Mouse (Mus musculus) midbrain, embryonic 13.5 days (tissue): ENCODE measurements around the gene Acer3. TPM values are rescaled to one million over a fixed set of nuclear protein-coding genes. Genes with fewer than 3 reads are reported as not detected.

ENCODE experiments used
- ATAC-seq: fragments of 200-750 bp; cut with Nextera tagmentation; 2 replicates; pipeline ENCODE4 v1.8.0; 2017; ENCODE audit warnings: mild to moderate bottlenecking, moderate TSS enrichment, moderate library complexity
- H3K27ac ChIP-seq: fragments of 300-500 bp; sonication (generic); 2 replicates; pipeline ENCODE4 v1.5.1; 2015; ENCODE audit warnings: inconsistent platforms, mild to moderate bottlenecking, moderate library complexity
- H3K27me3 ChIP-seq: fragments of 300-500 bp; sonication (generic); 2 replicates; pipeline ENCODE4 v1.6.1; 2015; ENCODE audit warnings: mild to moderate bottlenecking, inconsistent platforms
- H3K36me3 ChIP-seq: fragments of 300-500 bp; sonication (generic); 2 replicates; pipeline ENCODE4 v1.6.1; 2015; ENCODE audit warnings: mild to moderate bottlenecking, inconsistent platforms
- H3K4me1 ChIP-seq: fragments of 300-500 bp; sonication (generic); replicated peaks from 2 replicates; pipeline ENCODE4 v1.6.1; 2015; ENCODE audit warnings: inconsistent platforms
- H3K4me2 ChIP-seq: fragments of 300-500 bp; sonication (generic); replicated peaks from 2 replicates; pipeline ENCODE4 v1.6.1; 2015; ENCODE audit warnings: moderate library complexity, mild to moderate bottlenecking, inconsistent platforms
- H3K4me3 ChIP-seq: fragments of 300-500 bp; sonication (generic); replicated peaks from 2 replicates; pipeline ENCODE4 v1.5.1; 2015; ENCODE audit warnings: mild to moderate bottlenecking, inconsistent platforms
- H3K9ac ChIP-seq: fragments of 300-500 bp; sonication (generic); replicated peaks from 2 replicates; pipeline ENCODE4 v1.6.1; 2015; ENCODE audit warnings: mild to moderate bottlenecking, inconsistent platforms
- H3K9me3 ChIP-seq: fragments of 300-500 bp; sonication (generic); 2 replicates; pipeline ENCODE4 v1.6.1; 2016; ENCODE audit warnings: mild to moderate bottlenecking, inconsistent platforms
- WGBS: fragments of 180-500 bp; shearing (Covaris S2); methylation state at CpG from one replicate; pipeline ENCODE4 v1.1.7; 2015; 5-methylcytosine and 5-hydroxymethylcytosine counted together
- polyA plus RNA-seq: library from polyadenylated mRNA; unstranded; fragments of >200 nt; fragmentation: Nextera tagmentation; extraction: Ambion mirVana; gene quantifications from 2 replicates; pipeline ENCODE4 v1.2.1, GENCODE M21; 2015

Gene Acer3
- polyA plus RNA-seq, 1 experiment from 2014 or later, result 13.6 TPM

DNA sequence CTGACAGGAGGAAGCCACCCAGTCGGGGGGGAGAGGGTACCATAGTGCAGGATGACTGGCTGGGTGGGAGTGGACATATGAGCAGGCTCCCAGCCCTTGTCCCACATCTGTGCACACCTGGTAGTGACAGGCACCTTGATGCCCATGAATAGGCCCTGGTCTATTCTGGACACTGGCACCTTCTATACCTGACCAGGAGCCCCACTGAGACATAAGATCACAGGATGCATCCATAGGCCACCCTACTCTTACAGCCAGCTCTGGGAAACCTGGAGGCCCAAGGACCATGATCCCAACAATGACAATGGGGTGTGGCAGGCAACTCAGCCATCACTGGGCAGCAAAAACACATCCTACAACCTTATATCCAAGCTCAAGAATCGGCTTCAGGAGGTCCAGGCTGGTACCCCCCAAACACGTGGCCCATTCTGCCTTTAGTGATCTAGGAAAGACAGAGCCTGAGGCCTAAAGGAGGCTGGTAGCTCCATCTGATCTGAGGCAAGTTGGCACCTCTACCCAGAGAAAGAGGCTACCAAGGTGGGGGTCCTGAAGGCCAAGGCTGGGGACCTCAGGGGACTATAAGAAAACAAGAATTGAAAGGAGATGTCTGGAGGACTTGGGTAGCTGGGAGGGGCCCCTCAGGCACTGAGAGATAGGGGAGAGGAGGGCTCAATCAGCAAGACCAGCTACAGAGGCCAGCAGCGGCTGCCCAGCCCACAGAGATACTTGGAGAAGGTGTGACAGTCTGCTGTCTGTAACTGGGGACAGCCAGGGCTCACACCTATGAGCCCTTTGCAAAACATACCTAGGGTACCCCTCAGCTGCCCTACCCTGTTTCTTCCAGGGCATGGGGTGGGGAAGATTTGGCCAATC is 145.9 kb downstream of the Acer3 start:
- H3K4me1 ChIP-seq, result peaks cover 23% of the 10 kb centered on the region
- H3K9ac ChIP-seq, result no peak overlapping the region
- no peaks in the 10 kb centered on the region for H3K9me3 ChIP-seq
- peaks cover 28% of the 10 kb centered on the region for H3K27me3 ChIP-seq
- ATAC-seq, result no peak
- H3K4me3 ChIP-seq, result no peak overlapping the region
- no peak overlapping the region for H3K27ac ChIP-seq
- H3K36me3 ChIP-seq, result no peaks in the 10 kb centered on the region
- WGBS, result 85% methylated on average over 4 of the region's 4 CpGs
- H3K4me2 ChIP-seq, result no peak overlapping the region

DNA sequence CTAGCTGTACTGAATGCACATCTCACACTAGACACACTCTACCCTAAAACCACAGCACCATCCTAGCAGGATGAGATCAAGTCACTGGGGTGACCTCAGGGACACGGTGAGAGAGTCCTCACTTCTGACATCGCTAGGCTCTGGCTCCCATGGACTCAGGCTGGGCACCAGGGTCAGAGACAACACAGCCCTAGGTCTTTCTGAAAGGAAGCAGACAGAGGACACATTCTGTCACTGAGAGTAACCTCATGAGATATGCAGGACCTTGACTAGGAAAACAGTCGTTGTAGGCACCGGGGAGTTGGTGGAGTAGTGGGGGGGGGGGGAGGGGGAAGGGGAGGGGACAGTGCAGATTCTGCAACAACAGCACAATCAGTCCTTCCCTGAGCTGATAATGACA is 147.6 kb downstream of the Acer3 start:
- Histone ChIP-seq H3K9ac (no peak overlapping the region), H3K9me3 (no peaks in the 10 kb centered on the region), H3K27me3 (peaks cover 17% of the 10 kb centered on the region), H3K27ac (no peak overlapping the region), H3K4me3 (no peak overlapping the region), H3K4me2 (no peak overlapping the region), H3K4me1 (peaks cover 22% of the 10 kb centered on the region), H3K36me3 (no peaks in the 10 kb centered on the region)
- ATAC-seq, result no peak
- 61% methylated on average over 4 of the region's 4 CpGs for WGBS

DNA sequence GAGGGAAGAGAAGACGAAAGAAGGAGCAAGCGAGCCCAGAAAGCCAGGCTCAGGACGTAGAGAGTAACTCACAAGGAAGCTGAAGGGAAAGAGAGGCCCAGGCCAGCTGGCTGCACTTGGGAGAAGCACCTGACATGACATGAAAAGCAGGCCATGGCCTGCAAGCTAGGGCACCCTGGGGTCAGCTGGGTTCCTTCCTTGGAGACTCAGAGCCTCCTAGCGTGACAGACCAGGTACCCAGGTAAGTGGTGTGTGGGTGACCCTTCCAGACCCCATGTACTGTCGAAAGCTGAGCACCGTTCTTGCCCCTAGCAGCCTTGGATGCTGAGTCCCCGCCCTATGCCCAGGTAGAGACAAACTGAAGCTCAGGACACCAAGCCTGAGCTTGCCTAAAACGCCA is 148.3 kb downstream of the Acer3 start:
- no peak overlapping the region for H3K4me3 ChIP-seq

DNA sequence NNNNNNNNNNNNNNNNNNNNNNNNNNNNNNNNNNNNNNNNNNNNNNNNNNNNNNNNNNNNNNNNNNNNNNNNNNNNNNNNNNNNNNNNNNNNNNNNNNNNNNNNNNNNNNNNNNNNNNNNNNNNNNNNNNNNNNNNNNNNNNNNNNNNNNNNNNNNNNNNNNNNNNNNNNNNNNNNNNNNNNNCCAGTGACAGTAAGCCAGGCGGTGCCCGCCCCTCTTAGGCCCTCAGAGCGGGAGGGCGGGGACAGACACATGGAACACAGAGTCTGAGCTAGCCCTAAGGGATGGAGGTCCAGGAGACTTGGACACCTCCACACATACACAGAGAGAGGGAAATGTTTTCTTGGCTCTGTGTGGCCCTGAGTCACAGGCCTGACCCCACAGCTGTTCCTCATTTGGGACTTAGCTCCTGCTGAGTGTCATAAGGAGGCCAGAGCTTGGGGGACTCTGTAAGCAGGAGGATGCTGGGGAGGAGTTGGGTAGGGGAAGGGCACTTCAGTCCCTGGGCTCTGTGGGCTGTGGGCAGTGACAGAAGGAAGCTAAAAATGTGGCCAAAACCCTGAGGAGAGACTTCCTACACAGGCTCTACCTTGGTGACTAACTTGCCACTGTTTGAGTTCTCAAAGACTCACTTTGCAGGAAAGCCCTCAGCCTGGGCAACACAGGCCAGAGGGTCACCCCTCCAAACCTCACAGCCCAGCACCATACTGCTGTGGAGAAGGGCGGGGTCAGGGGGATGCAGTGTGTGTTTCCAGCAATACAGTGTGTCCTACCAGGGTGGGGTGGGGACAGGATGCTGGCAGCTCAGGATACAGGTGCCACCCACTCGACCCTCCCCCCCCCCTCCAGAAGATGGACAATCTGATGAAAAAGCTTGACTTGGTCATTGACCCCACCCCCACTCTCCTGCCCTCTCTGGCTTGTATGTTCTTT is 149.6 kb downstream of the Acer3 start:
- no peak overlapping the region for H3K27ac ChIP-seq
- peaks cover 6% of the 10 kb centered on the region; the same call in 1 of the 2 replicates for H3K4me1 ChIP-seq
- no peak overlapping the region for H3K4me3 ChIP-seq
- 66% methylated on average over 6 of the region's 6 CpGs for WGBS
- H3K27me3 ChIP-seq, result peaks cover 4% of the 10 kb centered on the region; the same call in 1 of the 2 replicates
- no peaks in the 10 kb centered on the region for H3K9me3 ChIP-seq
- ATAC-seq, result peak; percentile 51
- no peaks in the 10 kb centered on the region for H3K36me3 ChIP-seq
- no peak overlapping the region for H3K4me2 ChIP-seq
- peak overlapping the region; percentile 39 for H3K9ac ChIP-seq

More for the DNA sequence above, 148.3 kb downstream of the Acer3 start:
- H3K4me2 ChIP-seq, result no peak overlapping the region
- peaks cover 15% of the 10 kb centered on the region; the same call in 1 of the 2 replicates for H3K4me1 ChIP-seq
- no peak overlapping the region for H3K9ac ChIP-seq
- no peaks in the 10 kb centered on the region for H3K36me3 ChIP-seq
- ATAC-seq, result no peak
- WGBS, result 88% methylated on average over 8 of the region's 8 CpGs
- no peak overlapping the region for H3K27ac ChIP-seq
- peaks cover 17% of the 10 kb centered on the region for H3K27me3 ChIP-seq
- no peaks in the 10 kb centered on the region for H3K9me3 ChIP-seq

DNA sequence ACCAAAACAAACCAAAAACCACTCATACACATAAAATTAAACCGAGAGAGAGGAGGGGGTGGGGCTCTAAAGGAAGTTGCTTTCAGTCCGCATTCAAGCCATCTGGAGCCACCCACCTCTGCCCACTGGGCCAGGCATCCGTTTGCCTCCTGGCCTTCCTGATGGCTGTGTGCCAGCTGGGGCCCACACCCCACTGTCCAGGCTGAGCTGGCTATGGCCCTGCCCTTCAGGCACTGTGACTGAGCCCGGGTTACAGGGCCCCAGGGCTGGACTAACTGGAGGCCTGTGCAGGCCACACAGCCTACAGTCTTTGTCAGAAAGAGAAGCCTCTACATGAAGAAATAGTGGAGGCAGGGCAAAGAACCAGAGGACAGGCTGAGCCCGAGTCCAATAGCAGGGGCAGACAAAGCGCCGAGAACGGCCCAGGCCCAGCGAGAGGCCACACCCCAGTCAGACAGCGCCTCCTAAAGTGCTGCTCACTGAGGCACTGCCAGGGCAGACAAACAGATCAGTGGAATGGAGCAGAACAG is 155.9 kb downstream of the Acer3 start:
- Histone ChIP-seq H3K27ac (no peak overlapping the region), H3K4me1 (peaks cover 8% of the 10 kb centered on the region), H3K4me2 (no peak overlapping the region), H3K27me3 (0 out of 2 replicates have a peak, but pooled peaks cover 3% of the 10 kb centered on the region), H3K36me3 (peaks cover 7% of the 10 kb centered on the region; the same call in 1 of the 2 replicates), H3K9ac (no peak overlapping the region), H3K9me3 (no peaks in the 10 kb centered on the region), H3K4me3 (no peak overlapping the region)
- ATAC-seq, result peak; percentile 65
- WGBS, result 59% methylated on average over 10 of the region's 10 CpGs

DNA sequence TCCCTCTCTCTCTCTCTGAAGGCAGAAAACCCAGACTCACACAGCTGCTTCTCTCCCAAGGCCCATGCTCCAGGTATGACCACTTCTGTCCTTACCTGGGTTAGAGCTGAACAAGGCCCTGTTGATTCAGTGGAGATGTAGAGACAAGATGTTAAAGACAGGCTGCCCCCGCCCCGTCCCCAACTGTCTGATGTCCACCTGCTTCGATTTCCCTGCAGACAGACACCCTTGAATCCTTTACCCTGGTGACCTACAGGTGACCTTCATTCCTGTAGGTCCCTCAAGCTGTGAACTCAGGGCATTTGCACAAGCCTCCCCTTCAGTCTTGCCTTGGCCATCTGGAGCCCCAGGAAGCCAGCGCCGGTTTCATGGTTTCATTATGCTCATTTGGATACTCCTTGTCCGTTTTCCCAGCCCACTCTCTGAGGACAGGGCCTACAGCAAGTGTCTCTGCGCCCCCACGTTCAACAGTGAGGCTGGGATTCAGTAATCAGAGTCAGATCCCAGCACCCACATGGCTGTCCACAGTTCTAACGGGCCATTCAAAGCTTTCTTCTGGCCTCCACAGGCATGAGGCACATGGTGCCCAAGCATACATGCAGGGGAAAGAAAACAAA is 156.5 kb downstream of the Acer3 start:
- WGBS, result 76% methylated on average over 9 of the region's 9 CpGs
- ATAC-seq, result no peak
- H3K27me3 ChIP-seq, result 0 out of 2 replicates have a peak, but pooled peaks cover 3% of the 10 kb centered on the region

DNA sequence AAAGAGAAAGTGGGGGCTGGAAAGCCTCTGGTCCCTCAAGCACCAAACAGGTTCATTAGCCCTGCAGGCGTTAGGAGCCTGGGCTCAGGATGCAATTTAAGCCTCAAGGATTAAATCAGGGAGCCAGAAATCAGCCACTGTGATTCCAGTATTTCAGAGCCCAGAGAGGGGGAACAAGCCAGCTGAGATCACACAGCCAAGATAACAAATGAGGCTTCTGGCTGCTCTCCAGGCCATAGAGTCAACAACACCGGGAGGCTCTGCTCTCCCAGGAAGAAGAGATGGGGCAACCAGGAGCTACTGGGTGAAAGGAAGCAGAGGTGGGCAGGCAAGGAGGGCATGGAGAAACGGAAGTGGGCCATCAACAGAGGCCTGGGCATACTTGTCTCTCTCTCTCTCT is 157.3 kb downstream of the Acer3 start:
- Histone ChIP-seq H3K4me3 (no peak overlapping the region), H3K36me3 (peaks cover 7% of the 10 kb centered on the region; the same call in 1 of the 2 replicates), H3K27ac (no peak overlapping the region), H3K9ac (no peak overlapping the region), H3K4me2 (no peak overlapping the region), H3K9me3 (no peaks in the 10 kb centered on the region), H3K27me3 (0 out of 2 replicates have a peak, but pooled peaks cover 3% of the 10 kb centered on the region), H3K4me1 (peaks cover 8% of the 10 kb centered on the region)
- 54% methylated on average over 3 of the region's 3 CpGs for WGBS
- no peak for ATAC-seq

More for the DNA sequence above, 156.5 kb downstream of the Acer3 start:
- no peaks in the 10 kb centered on the region for H3K9me3 ChIP-seq
- H3K36me3 ChIP-seq, result peaks cover 7% of the 10 kb centered on the region; the same call in 1 of the 2 replicates
- H3K4me1 ChIP-seq, result peaks cover 8% of the 10 kb centered on the region
- no peak overlapping the region for H3K9ac ChIP-seq
- no peak overlapping the region for H3K4me3 ChIP-seq
- H3K27ac ChIP-seq, result no peak overlapping the region
- no peak overlapping the region for H3K4me2 ChIP-seq

DNA sequence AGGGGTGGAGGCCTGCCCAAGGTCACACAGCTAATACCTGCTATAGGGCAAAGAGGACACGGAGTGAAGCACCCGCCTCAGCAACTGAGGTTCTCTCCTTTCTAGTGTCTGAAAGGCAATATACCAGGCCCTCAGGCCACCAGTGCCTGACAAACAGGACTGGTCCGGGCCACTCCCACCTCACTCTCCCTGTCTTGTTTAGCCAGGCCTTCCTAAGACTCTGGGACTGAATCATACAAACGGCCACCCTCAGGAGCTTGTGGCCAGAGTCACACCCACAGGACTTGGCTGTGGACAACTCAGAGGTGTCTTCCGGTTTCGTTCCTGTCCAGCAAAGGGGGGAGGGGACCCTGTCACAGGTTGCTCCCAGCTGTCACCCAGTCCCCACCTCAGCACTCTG is 158.8 kb downstream of the Acer3 start:
- Histone ChIP-seq H3K9me3 (no peaks in the 10 kb centered on the region), H3K27ac (no peak overlapping the region), H3K27me3 (0 out of 2 replicates have a peak, but pooled peaks cover 3% of the 10 kb centered on the region), H3K4me2 (no peak overlapping the region), H3K4me3 (no peak overlapping the region), H3K36me3 (peaks cover 7% of the 10 kb centered on the region; the same call in 1 of the 2 replicates), H3K9ac (no peak overlapping the region), H3K4me1 (peaks cover 18% of the 10 kb centered on the region)
- ATAC-seq, result no peak
- 86% methylated on average over 6 of the region's 6 CpGs for WGBS

DNA sequence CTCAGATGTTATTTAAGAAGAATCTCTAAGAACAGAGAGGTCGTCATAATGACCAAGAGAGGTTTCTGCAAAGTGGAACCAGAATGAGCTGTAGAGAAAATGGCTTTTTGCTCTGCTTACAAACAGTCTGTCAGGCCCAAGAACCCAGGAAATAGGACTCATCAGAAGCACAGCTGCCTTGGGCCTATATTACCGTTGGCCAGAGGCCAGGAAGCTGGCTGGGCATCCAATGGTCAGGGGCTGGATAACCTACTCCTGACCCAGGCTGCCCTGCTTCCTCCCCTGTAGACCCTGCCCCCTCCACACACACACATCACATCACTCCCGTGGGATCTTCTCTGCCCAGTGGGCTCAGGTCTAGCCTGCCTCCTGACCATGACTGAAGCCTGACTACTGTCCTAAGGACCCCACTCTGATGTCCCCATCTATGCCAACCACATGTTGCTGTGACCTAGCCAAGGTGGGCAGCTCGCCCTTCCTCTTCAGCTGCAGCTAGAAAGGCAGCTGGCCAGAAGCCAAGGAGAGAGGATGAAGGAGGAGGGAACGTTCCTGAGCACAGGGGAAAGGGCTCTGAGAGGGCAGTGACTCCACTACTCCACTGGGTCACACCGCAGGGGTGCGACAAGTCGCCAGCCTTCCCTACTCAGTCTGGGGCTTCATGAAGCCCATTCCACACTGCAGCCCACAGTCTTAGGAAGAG is 160.8 kb downstream of the Acer3 start:
- 61% methylated on average over 8 of the region's 8 CpGs for WGBS
- no peak for ATAC-seq
- no peak overlapping the region for H3K27ac ChIP-seq
- H3K4me1 ChIP-seq, result peaks cover 25% of the 10 kb centered on the region
- no peak overlapping the region for H3K4me2 ChIP-seq
- no peak overlapping the region for H3K4me3 ChIP-seq
- 0 out of 2 replicates have a peak, but pooled peaks cover 3% of the 10 kb centered on the region for H3K27me3 ChIP-seq
- no peaks in the 10 kb centered on the region for H3K9me3 ChIP-seq
- H3K36me3 ChIP-seq, result peaks cover 7% of the 10 kb centered on the region; the same call in 1 of the 2 replicates
- no peak overlapping the region for H3K9ac ChIP-seq

DNA sequence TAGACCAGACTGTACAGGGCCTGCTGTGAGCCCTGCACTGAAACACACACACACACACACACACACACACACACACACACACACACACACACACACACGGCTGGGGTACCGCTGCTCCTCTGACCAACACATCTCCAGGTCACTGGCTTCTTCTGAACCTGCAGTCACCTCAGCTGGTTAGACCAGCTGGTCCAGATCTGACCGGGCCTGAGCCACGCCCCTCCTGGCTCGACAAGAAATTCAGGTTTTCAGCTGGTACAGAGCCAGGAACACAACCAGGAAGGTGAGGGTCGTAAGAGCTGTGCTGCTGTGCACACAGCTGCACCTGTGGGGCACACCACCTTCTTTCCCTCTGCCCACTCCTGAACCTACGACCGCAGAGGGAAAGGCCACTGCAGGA is 162.5 kb downstream of the Acer3 start:
- H3K27me3 ChIP-seq, result 0 out of 2 replicates have a peak, but pooled peaks cover 3% of the 10 kb centered on the region
- H3K4me2 ChIP-seq, result no peak overlapping the region
- H3K36me3 ChIP-seq, result peaks cover 7% of the 10 kb centered on the region; the same call in 1 of the 2 replicates
- no peak overlapping the region for H3K27ac ChIP-seq
- 67% methylated on average over 8 of the region's 8 CpGs for WGBS
- no peak for ATAC-seq
- H3K9me3 ChIP-seq, result no peaks in the 10 kb centered on the region
- no peak overlapping the region for H3K4me3 ChIP-seq
- H3K4me1 ChIP-seq, result peaks cover 19% of the 10 kb centered on the region
- no peak overlapping the region for H3K9ac ChIP-seq
